Mouse (Mus musculus): ENCODE measurements at regions not wholly inside any gene's neighbourhood (a gene's known extent, or its start where the extent isn't known, plus 50 kb on each side); places are given as distances from the start of the nearest gene placed in this dataset.

GRCm38 (mm10) chr12:25166525-25166924, 69.6 kb upstream of the Id2 start:
- DNase-seq (ENCODE audit: low spot score in 2 of 2): no peak
- TF ChIP-seq CTCF (conservative IDR thresholded peaks at IDR 0.05): no peak
- Histone ChIP-seq H3K4me3 (no peak overlapping the region), H3K27ac (no peak overlapping the region)

DNA sequence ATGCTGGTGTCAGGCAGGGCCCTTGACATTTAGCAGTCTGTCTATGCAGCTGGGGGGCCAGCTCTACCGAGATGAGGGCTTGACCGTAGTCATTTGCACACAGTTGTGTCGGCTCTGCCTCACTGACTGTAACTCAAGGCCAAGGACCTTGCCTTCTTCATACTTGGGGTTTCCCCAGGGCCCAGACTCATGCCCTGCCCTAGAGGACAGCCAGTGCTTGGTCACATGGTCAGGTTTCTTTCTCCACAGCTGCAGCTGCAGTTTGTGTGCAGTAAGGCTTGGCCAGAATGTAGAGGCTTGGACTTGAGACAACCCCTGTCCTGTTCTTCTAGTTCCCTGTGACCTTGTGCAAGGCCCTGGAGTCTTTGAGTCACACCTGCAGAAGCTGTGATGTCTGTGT, 68.7 kb upstream of the Id2 start:
- no peak overlapping the region for H3K27ac ChIP-seq
- TF ChIP-seq CTCF (conservative IDR thresholded peaks at IDR 0.05): no peak
- DNase-seq (ENCODE audit: low spot score in 2 of 2): no peak
- no peak overlapping the region for H3K4me3 ChIP-seq

GRCm38 (mm10) chr12:25164724-25165123, 67.8 kb upstream of the Id2 start:
- Histone ChIP-seq H3K27ac (no peak overlapping the region), H3K4me3 (no peak overlapping the region)
- no peak for DNase-seq (ENCODE audit: low spot score in 2 of 2)
- TF ChIP-seq CTCF (conservative IDR thresholded peaks at IDR 0.05): no peak

DNA sequence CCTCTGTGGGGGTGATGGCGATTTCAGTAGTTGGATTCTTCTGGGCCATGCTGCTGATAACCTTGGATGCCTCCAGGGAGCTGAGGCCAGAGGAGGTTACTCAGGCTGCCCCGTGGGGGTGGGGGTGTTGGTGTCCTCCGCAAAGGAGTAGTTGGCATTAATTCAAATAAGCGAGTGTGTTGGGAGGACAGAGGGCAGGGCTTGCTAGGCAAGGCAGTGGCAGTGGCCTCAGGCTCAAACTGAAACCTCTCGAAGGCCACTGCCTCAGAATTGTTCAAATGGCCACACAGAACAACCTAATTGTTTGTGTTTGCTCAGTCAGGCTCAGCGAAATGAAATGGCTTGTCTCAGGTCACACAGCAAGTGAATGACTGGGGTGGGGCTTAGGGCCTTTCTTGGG, 66.6 kb upstream of the Id2 start:
- no peak overlapping the region for H3K4me3 ChIP-seq
- no peak for DNase-seq (ENCODE audit: low spot score in 2 of 2)
- TF ChIP-seq CTCF (conservative IDR thresholded peaks at IDR 0.05): no peak
- H3K27ac ChIP-seq: no peak overlapping the region

GRCm38 (mm10) chr12:25162843-25163242, 65.9 kb upstream of the Id2 start:
- no peak for DNase-seq (ENCODE audit: low spot score in 2 of 2)
- Histone ChIP-seq H3K27ac (no peak overlapping the region), H3K4me3 (no peak overlapping the region)
- TF ChIP-seq CTCF (conservative IDR thresholded peaks at IDR 0.05): no peak

DNA sequence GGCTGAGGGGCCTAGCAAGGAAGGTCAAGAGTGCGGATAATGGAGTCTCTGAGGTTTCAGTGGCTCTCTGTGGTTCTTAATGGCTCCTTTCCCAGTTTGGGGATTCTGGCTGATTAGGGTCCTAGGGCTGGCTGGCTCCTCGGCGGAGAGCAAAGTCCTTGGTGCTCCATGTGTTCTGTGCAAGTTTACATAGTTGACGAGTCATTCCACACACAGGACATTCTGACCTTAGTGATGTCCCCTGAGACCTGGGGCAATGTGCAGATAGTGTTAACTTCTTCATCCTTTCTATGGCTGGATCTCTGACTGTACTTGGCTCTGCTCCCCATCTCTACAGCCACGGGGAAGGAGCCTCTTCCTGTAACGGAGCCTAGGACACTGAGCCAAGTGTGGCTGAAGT, 65.0 kb upstream of the Id2 start:
- TF ChIP-seq CTCF (conservative IDR thresholded peaks at IDR 0.05): no peak
- peak overlapping the region; percentile 75 for H3K27ac ChIP-seq

DNA sequence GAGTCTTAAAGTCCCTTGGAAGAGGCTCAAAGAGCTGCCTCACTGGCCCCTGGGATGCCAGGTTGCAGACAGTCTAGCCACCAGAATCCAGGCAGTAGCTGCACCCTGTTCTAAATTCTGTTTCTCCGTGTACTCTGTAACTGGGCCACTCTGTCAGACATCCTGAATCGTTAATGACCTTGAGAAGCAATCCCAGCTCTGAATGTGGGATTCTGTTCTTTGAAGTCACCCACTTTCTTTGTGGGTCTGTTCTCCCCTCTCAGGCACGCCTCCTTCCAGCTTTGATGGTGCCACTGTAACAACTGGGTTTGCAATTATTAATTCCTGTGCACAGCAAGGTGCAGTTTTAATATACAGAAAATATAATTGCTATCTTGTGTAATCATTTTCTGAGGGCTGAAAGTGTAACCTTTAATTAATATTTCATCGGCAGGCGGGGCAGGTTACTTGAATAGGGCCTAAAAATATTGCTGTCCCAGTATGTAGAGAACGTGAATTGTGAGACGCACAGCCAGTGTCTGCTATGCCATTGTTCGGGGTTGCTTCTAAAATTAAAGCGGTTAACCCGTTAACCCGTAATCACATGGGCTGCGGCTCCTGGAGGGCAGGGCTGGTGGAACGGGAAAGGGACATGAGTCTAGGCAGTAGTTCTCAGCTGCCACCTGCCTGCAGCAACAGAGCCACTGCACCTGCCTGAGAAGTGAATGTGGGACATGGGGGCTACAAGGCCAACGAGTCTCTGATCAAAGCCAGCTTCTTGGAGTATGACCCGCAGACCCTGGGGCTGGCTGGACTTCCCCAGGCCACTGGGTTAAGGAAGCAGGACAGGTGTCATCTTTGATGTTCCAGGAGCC, 64.3 kb upstream of the Id2 start:
- Histone ChIP-seq H3K27ac (peak overlapping the region; percentile 75), H3K4me3 (no peak overlapping the region)
- TF ChIP-seq CTCF (conservative IDR thresholded peaks at IDR 0.05): peak; percentile 49
- DNase-seq (ENCODE audit: low spot score in 2 of 2): peak in 1 of 2 experiments; percentile 34

More for the DNA sequence above, 65.0 kb upstream of the Id2 start:
- no peak for DNase-seq (ENCODE audit: low spot score in 2 of 2)
- no peak overlapping the region for H3K4me3 ChIP-seq

GRCm38 (mm10) chr12:25159091-25159490, 62.2 kb upstream of the Id2 start:
- Histone ChIP-seq H3K4me3 (no peak overlapping the region), H3K27ac (no peak overlapping the region)
- no peak for TF ChIP-seq CTCF (conservative IDR thresholded peaks at IDR 0.05)
- DNase-seq (ENCODE audit: low spot score in 2 of 2): no peak

- Histone ChIP-seq H3K27ac (no peak overlapping the region), H3K4me3 (no peak overlapping the region)
- DNase-seq (ENCODE audit: low spot score in 2 of 2): no peak
- TF ChIP-seq CTCF (conservative IDR thresholded peaks at IDR 0.05): no peak
These were observed 60.3 kb upstream of the Id2 start for GRCm38 (mm10) chr12:25157238-25157637.

DNA sequence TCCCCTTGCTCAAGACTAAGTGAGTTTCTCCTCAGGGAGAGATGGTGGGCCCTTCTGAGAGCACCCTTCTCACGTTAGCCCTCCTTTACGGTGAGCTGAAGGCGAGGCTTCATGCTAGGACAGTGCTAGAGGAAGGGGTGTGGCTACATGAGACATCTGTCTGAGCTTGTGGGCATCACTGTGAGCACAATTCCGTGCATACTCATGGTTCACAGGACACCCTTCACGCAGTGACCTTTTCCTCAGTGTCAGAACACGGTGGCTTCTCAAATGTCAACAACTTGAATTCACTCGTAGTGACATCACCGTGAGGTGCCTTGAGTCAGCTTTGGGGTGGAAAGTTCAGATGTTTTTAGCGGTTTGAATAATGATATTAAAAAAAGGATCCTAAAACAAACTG, 58.5 kb upstream of the Id2 start:
- no peak overlapping the region for H3K4me3 ChIP-seq
- H3K27ac ChIP-seq: no peak overlapping the region
- TF ChIP-seq CTCF (conservative IDR thresholded peaks at IDR 0.05): no peak
- DNase-seq (ENCODE audit: low spot score in 2 of 2): no peak

DNA sequence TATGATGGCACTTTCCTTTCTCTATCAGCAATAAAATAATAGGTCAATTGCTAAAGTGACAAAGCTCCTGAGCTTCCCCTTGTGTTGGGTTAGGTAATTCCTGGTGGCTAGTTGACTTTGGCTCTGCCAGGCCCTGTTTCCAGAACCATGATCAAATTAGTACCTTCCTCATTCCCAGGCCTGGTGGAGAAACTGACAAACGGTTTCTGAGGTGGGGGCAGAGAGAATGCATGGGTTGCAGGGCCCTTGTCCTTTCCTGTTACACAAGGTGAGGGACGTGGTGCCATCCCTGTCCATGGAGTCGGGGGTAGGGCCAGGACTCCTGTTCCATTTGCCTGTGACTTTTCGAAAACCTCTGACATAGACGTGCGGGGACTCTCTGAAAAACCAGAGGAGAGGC, 51.2 kb upstream of the Id2 start:
- DNase-seq (ENCODE audit: low spot score in 2 of 2): no peak
- H3K4me3 ChIP-seq: no peak overlapping the region
- no peak overlapping the region for H3K27ac ChIP-seq
- no peak for TF ChIP-seq CTCF (conservative IDR thresholded peaks at IDR 0.05)
